Mouse (Mus musculus): Measurements from ENCODE around the gene Hoxa10. TPM values are rescaled to one million over a fixed set of nuclear protein-coding genes. Genes with fewer than 3 reads are reported as not detected.

Gene Hoxa10
- polyA plus RNA-seq, 1 experiment: not detected

GRCm38 (mm10) chr6:52252775-52253376, 12.2 kb upstream of the Hoxa10 start:
- Histone ChIP-seq H3K9ac (ENCODE audit: low read depth, poor library complexity, severe bottlenecking) (no peak overlapping the region), H3K27me3 (ENCODE audit: control insufficient read depth, insufficient read depth, low read length, poor library complexity, severe bottlenecking) (peaks cover 45% of the 10 kb centered on the region)
- no peak for TF ChIP-seq CTCF (IDR thresholded peaks at IDR 0.05; ENCODE audit: low read depth, low read length)
- TF ChIP-seq POLR2A (IDR thresholded peaks at IDR 0.05; ENCODE audit: insufficient read depth, low read length): no peak
- no peak for TF ChIP-seq EP300 (IDR thresholded peaks at IDR 0.05; ENCODE audit: insufficient read depth, low read depth, low read length)

GRCm38 (mm10) chr6:52252016-52252774, 11.5 kb upstream of the Hoxa10 start:
- Histone ChIP-seq H3K4me1 (ENCODE audit: control insufficient read depth, insufficient read depth, low read length) (no peaks in the 10 kb centered on the region), H3K27me3 (ENCODE audit: control insufficient read depth, insufficient read depth, low read length, poor library complexity, severe bottlenecking) (peaks cover 49% of the 10 kb centered on the region), H3K9me3 (replicated peaks; ENCODE audit: control insufficient read depth, insufficient read depth, low read length, poor library complexity, severe bottlenecking) (no peaks in the 10 kb centered on the region), H3K9ac (ENCODE audit: low read depth, poor library complexity, severe bottlenecking) (no peak overlapping the region), H3K27ac (ENCODE audit: insufficient read depth, low read length) (no peak overlapping the region), H3K36me3 (ENCODE audit: control insufficient read depth, insufficient read depth, low read length, poor library complexity, severe bottlenecking) (no peaks in the 10 kb centered on the region), H3K4me3 (ENCODE audit: low read depth, low read length) (no peak overlapping the region)
- no peak for TF ChIP-seq CTCF (IDR thresholded peaks at IDR 0.05; ENCODE audit: low read depth, low read length)
- TF ChIP-seq POLR2A (IDR thresholded peaks at IDR 0.05; ENCODE audit: insufficient read depth, low read length): no peak
- no peak for TF ChIP-seq EP300 (IDR thresholded peaks at IDR 0.05; ENCODE audit: insufficient read depth, low read depth, low read length)

More at GRCm38 (mm10) chr6:52252775-52253376, 12.2 kb upstream of the Hoxa10 start:
- Histone ChIP-seq H3K4me3 (ENCODE audit: low read depth, low read length) (no peak overlapping the region), H3K36me3 (ENCODE audit: control insufficient read depth, insufficient read depth, low read length, poor library complexity, severe bottlenecking) (no peaks in the 10 kb centered on the region), H3K9me3 (replicated peaks; ENCODE audit: control insufficient read depth, insufficient read depth, low read length, poor library complexity, severe bottlenecking) (no peaks in the 10 kb centered on the region), H3K27ac (ENCODE audit: insufficient read depth, low read length) (no peak overlapping the region), H3K4me1 (ENCODE audit: control insufficient read depth, insufficient read depth, low read length) (no peaks in the 10 kb centered on the region)

GRCm38 (mm10) chr6:52251177-52251879, 10.7 kb upstream of the Hoxa10 start:
- Histone ChIP-seq H3K9ac (ENCODE audit: low read depth, poor library complexity, severe bottlenecking) (no peak overlapping the region), H3K36me3 (ENCODE audit: control insufficient read depth, insufficient read depth, low read length, poor library complexity, severe bottlenecking) (no peaks in the 10 kb centered on the region), H3K27me3 (ENCODE audit: control insufficient read depth, insufficient read depth, low read length, poor library complexity, severe bottlenecking) (peaks cover 50% of the 10 kb centered on the region), H3K27ac (ENCODE audit: insufficient read depth, low read length) (no peak overlapping the region), H3K4me1 (ENCODE audit: control insufficient read depth, insufficient read depth, low read length) (no peaks in the 10 kb centered on the region), H3K4me3 (ENCODE audit: low read depth, low read length) (no peak overlapping the region), H3K9me3 (replicated peaks; ENCODE audit: control insufficient read depth, insufficient read depth, low read length, poor library complexity, severe bottlenecking) (no peaks in the 10 kb centered on the region)
- TF ChIP-seq EP300 (IDR thresholded peaks at IDR 0.05; ENCODE audit: insufficient read depth, low read depth, low read length) (no peak), CTCF (IDR thresholded peaks at IDR 0.05; ENCODE audit: low read depth, low read length) (no peak), POLR2A (IDR thresholded peaks at IDR 0.05; ENCODE audit: insufficient read depth, low read length) (no peak)

GRCm38 (mm10) chr6:52249826-52250225, 9.2 kb upstream of the Hoxa10 start:
- Histone ChIP-seq H3K9ac (ENCODE audit: low read depth, poor library complexity, severe bottlenecking) (no peak overlapping the region), H3K9me3 (replicated peaks; ENCODE audit: control insufficient read depth, insufficient read depth, low read length, poor library complexity, severe bottlenecking) (no peaks in the 10 kb centered on the region), H3K27me3 (ENCODE audit: control insufficient read depth, insufficient read depth, low read length, poor library complexity, severe bottlenecking) (peaks cover 64% of the 10 kb centered on the region), H3K4me3 (ENCODE audit: low read depth, low read length) (no peak overlapping the region), H3K27ac (ENCODE audit: insufficient read depth, low read length) (no peak overlapping the region), H3K4me1 (ENCODE audit: control insufficient read depth, insufficient read depth, low read length) (no peaks in the 10 kb centered on the region), H3K36me3 (ENCODE audit: control insufficient read depth, insufficient read depth, low read length, poor library complexity, severe bottlenecking) (no peaks in the 10 kb centered on the region)
- no peak for TF ChIP-seq EP300 (IDR thresholded peaks at IDR 0.05; ENCODE audit: insufficient read depth, low read depth, low read length)
- TF ChIP-seq CTCF (IDR thresholded peaks at IDR 0.05; ENCODE audit: low read depth, low read length): no peak
- TF ChIP-seq POLR2A (IDR thresholded peaks at IDR 0.05; ENCODE audit: insufficient read depth, low read length): no peak

- TF ChIP-seq CTCF (IDR thresholded peaks at IDR 0.05; ENCODE audit: low read depth, low read length) (no peak), POLR2A (IDR thresholded peaks at IDR 0.05; ENCODE audit: insufficient read depth, low read length) (no peak), EP300 (IDR thresholded peaks at IDR 0.05; ENCODE audit: insufficient read depth, low read depth, low read length) (no peak)
- Histone ChIP-seq H3K4me1 (ENCODE audit: control insufficient read depth, insufficient read depth, low read length) (no peaks in the 10 kb centered on the region), H3K36me3 (ENCODE audit: control insufficient read depth, insufficient read depth, low read length, poor library complexity, severe bottlenecking) (no peaks in the 10 kb centered on the region), H3K27me3 (ENCODE audit: control insufficient read depth, insufficient read depth, low read length, poor library complexity, severe bottlenecking) (peaks cover 68% of the 10 kb centered on the region), H3K4me3 (ENCODE audit: low read depth, low read length) (0 out of 2 replicates have a peak overlapping the region, but pooled peaks have one; percentile 8), H3K9me3 (replicated peaks; ENCODE audit: control insufficient read depth, insufficient read depth, low read length, poor library complexity, severe bottlenecking) (no peaks in the 10 kb centered on the region), H3K9ac (ENCODE audit: low read depth, poor library complexity, severe bottlenecking) (no peak overlapping the region), H3K27ac (ENCODE audit: insufficient read depth, low read length) (no peak overlapping the region)
Observed at GRCm38 (mm10) chr6:52249415-52249738, 8.7 kb upstream of the Hoxa10 start.

Data from ES-Bruce4 (cell line).